Comparison of ENCODE assay signal across 7 mouse cellular contexts in the genomic region with DNA sequence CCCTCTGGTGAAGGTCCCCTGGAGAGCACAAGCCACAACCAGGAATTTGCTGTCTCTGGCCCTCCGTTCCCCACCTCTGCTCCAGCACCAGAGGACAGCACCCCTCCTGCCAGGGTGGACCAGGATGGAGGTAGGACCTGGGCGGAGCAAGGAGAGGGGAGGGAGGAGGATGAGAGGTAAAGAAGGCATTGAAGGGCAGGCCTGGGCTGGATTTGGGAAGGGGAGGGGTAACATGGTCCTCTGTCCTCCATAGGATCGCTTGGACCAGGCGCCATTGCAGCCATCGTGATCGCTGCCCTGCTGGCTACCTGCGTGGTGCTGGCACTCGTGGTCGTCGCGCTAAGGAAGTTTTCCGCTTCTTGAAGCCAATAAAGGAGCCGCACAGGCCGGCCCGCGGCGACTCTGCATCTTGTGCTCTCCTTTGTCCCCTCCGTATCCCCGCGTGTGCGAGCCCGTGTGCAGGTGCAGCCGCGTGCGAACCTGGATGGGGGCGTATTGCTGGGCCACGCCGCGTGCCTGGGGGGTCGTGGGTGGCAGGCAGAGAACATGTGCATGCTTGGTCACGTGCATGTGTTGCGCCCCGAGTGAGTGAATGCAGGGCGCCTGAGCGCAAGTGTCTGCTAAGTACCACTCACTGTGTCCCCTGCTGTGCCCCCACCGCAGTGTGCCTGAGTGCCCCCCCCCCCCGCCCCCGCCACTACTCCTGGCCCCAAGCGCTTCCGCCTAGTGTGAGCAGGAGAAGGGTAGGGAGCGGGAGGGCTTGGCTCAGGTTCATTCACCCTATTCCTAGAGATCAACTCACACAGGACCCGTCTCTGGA. TPM values are rescaled to one million over a fixed set of nuclear protein-coding genes. Genes with fewer than 3 reads are reported as not detected.
A peak's percentile ranks its signal among the peaks of the same experiment; 100 is the strongest.
DNase-seq lines count a peak whose midpoint lies in the region; ATAC-seq and TF ChIP-seq lines count a peak whose summit lies in the region.

No protein-coding gene starts in this region.

- peaks cover 6% of the 10 kb centered on the region for H3K4me1 ChIP-seq in testis, adult 2 months (ENCODE audit: control insufficient read depth, insufficient read depth, low read length)
- peaks cover 7% of the 10 kb centered on the region for H3K4me1 ChIP-seq in forebrain, postnatal 0 days (ENCODE audit: insufficient read depth)

- no peaks in the 10 kb centered on the region for H3K9me3 ChIP-seq in forebrain, postnatal 0 days (ENCODE audit: low read length)

- peak; percentile 71 for ATAC-seq in forebrain, postnatal 0 days
- no peak for ATAC-seq in CD4-positive, CD25-positive, alpha-beta regulatory T cell, adult 4 months

- peak overlapping the region; percentile 32 for H3K4me3 ChIP-seq in testis, adult 2 months (ENCODE audit: control insufficient read depth, low read depth, low read length)
- peak overlapping the region; percentile 30 for H3K4me3 ChIP-seq in forebrain, postnatal 0 days (ENCODE audit: low read depth, low read length)

- H3K27me3 ChIP-seq in testis, adult 2 months (ENCODE audit: control insufficient read depth, insufficient read depth, low read length) = no peaks in the 10 kb centered on the region
- H3K27me3 ChIP-seq in forebrain, postnatal 0 days (ENCODE audit: insufficient read depth, low read length) = no peaks in the 10 kb centered on the region

- H3K9ac ChIP-seq in forebrain, postnatal 0 days = peak overlapping the region; percentile 42

- no peak for TF ChIP-seq CTCF in testis, adult 2 months (IDR thresholded peaks at IDR 0.05; ENCODE audit: control insufficient read depth, insufficient read depth, insufficient replicate concordance, low read depth, low read length)
- no peak for TF ChIP-seq CTCF in forebrain, postnatal 0 days (IDR thresholded peaks at IDR 0.05; ENCODE audit: low read depth)

- H3K27ac ChIP-seq in testis, adult 2 months (ENCODE audit: control insufficient read depth, insufficient read depth, low read depth, low read length) = no peak overlapping the region
- no peak overlapping the region for H3K27ac ChIP-seq in forebrain, postnatal 0 days (ENCODE audit: low read depth, low read length)

- no peak for TF ChIP-seq POLR2A in testis, adult 2 months (IDR thresholded peaks at IDR 0.05; ENCODE audit: control insufficient read depth, low read depth, low read length)

- 3% methylated on average over 37 of the region's 42 CpGs for WGBS in forebrain, postnatal 0 days

- DNase-seq in testis, postnatal 10 days (ENCODE audit: low spot score) = no peak
- DNase-seq in forebrain, postnatal 0 days = peak; percentile 37
- DNase-seq in left cerebral cortex, adult 9 months (ENCODE audit: low spot score in 2 of 2) = peak; percentile 67 to 83
- DNase-seq in right cerebral cortex, adult 2 months (ENCODE audit: low spot score in 2 of 2) = peak; percentile 78 to 81
- no peak for DNase-seq in cerebellum, adult 9-10 months

- H3K36me3 ChIP-seq in testis, adult 2 months (ENCODE audit: control insufficient read depth, insufficient read depth, low read length) = no peaks in the 10 kb centered on the region
- H3K36me3 ChIP-seq in forebrain, postnatal 0 days (ENCODE audit: insufficient read depth) = no peaks in the 10 kb centered on the region; the same call in 1 of the 2 replicates

- peak overlapping the region; percentile 76 for H3K4me2 ChIP-seq in forebrain, postnatal 0 days (ENCODE audit: low read depth)

RNA-seq across cellular contexts. Expression of gene Snorc, which starts 5.2 kb away (rescaled TPM):
- polyA plus RNA-seq in testis, adult 2 months (2012; rRNA removed) = not detected in 2 replicates
- not detected in 2 replicates for total RNA-seq in forebrain, postnatal 0 days (2014; rRNA removed)
- polyA plus RNA-seq in forebrain, postnatal 0 days (2015; fragmentation: Nextera tagmentation; extraction: Ambion mirVana) = 0.79 and 1.5 TPM in 2 replicates
- not detected for polyA plus RNA-seq in CD4-positive, CD25-positive, alpha-beta regulatory T cell, adult 4 months (2017; shearing (Covaris generic))

RNA-seq across cellular contexts. Expression of gene Neu2, which starts 34.4 kb away (rescaled TPM):
- polyA plus RNA-seq in testis, adult 2 months (2012; rRNA removed) = 0.59 and 1.4 TPM in 2 replicates
- 0.38 and 1.4 TPM in 2 replicates for total RNA-seq in forebrain, postnatal 0 days (2014; rRNA removed)
- polyA plus RNA-seq in forebrain, postnatal 0 days (2015; fragmentation: Nextera tagmentation; extraction: Ambion mirVana) = 0.99 and 1.3 TPM in 2 replicates
- not detected for polyA plus RNA-seq in CD4-positive, CD25-positive, alpha-beta regulatory T cell, adult 4 months (2017; shearing (Covaris generic))

Comparison
In these comparisons a context has a peak if more than half of its experiments do, and no peak if none do; other contexts are left out.
1. DNase-seq: peak in forebrain, postnatal 0 days (single experiment), left cerebral cortex, adult 9 months (2 of 2) and right cerebral cortex, adult 2 months (2 of 2); none in testis, postnatal 10 days (single experiment) and cerebellum, adult 9-10 months (single experiment).